Mouse (Mus musculus) kidney, adult 2 months (tissue): ENCODE data around the gene B430306N03Rik. TPM values are rescaled to one million over a fixed set of nuclear protein-coding genes. Genes with fewer than 3 reads are reported as not detected.
A peak's percentile ranks its signal among the peaks of the same experiment; 100 is the strongest.

Source experiments
- DNase-seq: peaks from one replicate; pipeline ENCODE4 v3.0.0; 2021
- H3K27ac ChIP-seq: fragments of 200-500 bp; 2 replicates; pipeline ENCODE4 v1.5.1; 2012; ENCODE audit warnings: low read depth, low read length, control low read depth, inconsistent platforms; ENCODE audit not compliant: insufficient read depth
- H3K27me3 ChIP-seq: fragments of 200-500 bp; replicated peaks from 2 replicates; pipeline ENCODE4 v1.6.1; 2012; ENCODE audit warnings: mild to moderate bottlenecking, moderate library complexity, low read length, inconsistent platforms; ENCODE audit not compliant: control insufficient read depth, insufficient read depth
- H3K36me3 ChIP-seq: fragments of 200-500 bp; 2 replicates; pipeline ENCODE4 v1.6.1; 2012; ENCODE audit warnings: mild to moderate bottlenecking, moderate library complexity, low read length, inconsistent platforms; ENCODE audit not compliant: control insufficient read depth, insufficient read depth
- H3K4me1 ChIP-seq: fragments of 200-500 bp; 2 replicates; pipeline ENCODE4 v1.6.1; 2011; ENCODE audit warnings: low read length; ENCODE audit not compliant: control insufficient read depth, insufficient read depth
- H3K4me3 ChIP-seq: fragments of 200-500 bp; 2 replicates; pipeline ENCODE4 v1.5.1; 2011; ENCODE audit warnings: mild to moderate bottlenecking, low read depth, low read length, control low read depth; ENCODE audit not compliant: insufficient read depth
- CTCF ChIP-seq: fragments of 200-500 bp; conservative IDR thresholded peaks from 2 replicates; pipeline ENCODE4 v1.5.1; 2011; ENCODE audit warnings: low read depth, mild to moderate bottlenecking, control low read depth, low read length, moderate library complexity, mixed read lengths; ENCODE audit not compliant: insufficient read depth, insufficient read length
- POLR2A ChIP-seq: fragments of 200-500 bp; IDR thresholded peaks from one replicate; pipeline ENCODE4 v1.6.1; 2011; ENCODE audit warnings: low read depth, low read length, control low read depth
- WGBS: fragments of 180-500 bp; shearing (Covaris S2); methylation state at CpG from one replicate; pipeline ENCODE4 v1.1.7; 2018; 5-methylcytosine and 5-hydroxymethylcytosine counted together
- polyA plus RNA-seq: library from polyadenylated mRNA; depleted of rRNA; stranded (reverse); fragments of >200 nt; gene quantifications from 2 replicates; pipeline ENCODE4 v1.2.3, GENCODE M21; 2012

Gene B430306N03Rik
- polyA plus RNA-seq, 1 experiment = 0.45 TPM

GRCm38 (mm10) chr17:48332524-48332923 is 16.6 kb downstream of the B430306N03Rik start:
- WGBS = 82% methylated on average over 2 of the region's 2 CpGs
- Histone ChIP-seq H3K4me3 (no peak overlapping the region), H3K36me3 (no peaks in the 10 kb centered on the region), H3K27me3 (no peaks in the 10 kb centered on the region), H3K27ac (no peak overlapping the region), H3K4me1 (no peaks in the 10 kb centered on the region)
- DNase-seq = no peak
- no peak for TF ChIP-seq CTCF

GRCm38 (mm10) chr17:48334186-48334585 is 18.2 kb downstream of the B430306N03Rik start:
- WGBS = 94% methylated on average over 4 of the region's 4 CpGs
- H3K27ac ChIP-seq = no peak overlapping the region
- no peaks in the 10 kb centered on the region for H3K36me3 ChIP-seq
- no peak for DNase-seq
- H3K4me3 ChIP-seq = no peak overlapping the region
- H3K27me3 ChIP-seq = no peaks in the 10 kb centered on the region
- H3K4me1 ChIP-seq = no peaks in the 10 kb centered on the region
- no peak for TF ChIP-seq CTCF
- no peak for TF ChIP-seq POLR2A

GRCm38 (mm10) chr17:48336857-48337256 is 20.9 kb downstream of the B430306N03Rik start:
- TF ChIP-seq CTCF = peak; percentile 91
- no peak for TF ChIP-seq POLR2A
- no peak overlapping the region for H3K4me3 ChIP-seq
- H3K27me3 ChIP-seq = no peaks in the 10 kb centered on the region
- H3K27ac ChIP-seq = no peak overlapping the region
- no peaks in the 10 kb centered on the region for H3K36me3 ChIP-seq
- peak; percentile 71 for DNase-seq
- no peaks in the 10 kb centered on the region for H3K4me1 ChIP-seq
- WGBS = 4% methylated on average over 6 of the region's 6 CpGs

GRCm38 (mm10) chr17:48340267-48340666 is 24.3 kb downstream of the B430306N03Rik start:
- no peak overlapping the region for H3K27ac ChIP-seq
- TF ChIP-seq POLR2A (no peak), CTCF (no peak)
- H3K4me1 ChIP-seq = no peaks in the 10 kb centered on the region
- 91% methylated on average over 1 of the region's 1 CpGs for WGBS
- no peaks in the 10 kb centered on the region for H3K27me3 ChIP-seq
- no peak for DNase-seq
- H3K36me3 ChIP-seq = no peaks in the 10 kb centered on the region
- no peak overlapping the region for H3K4me3 ChIP-seq

- TF ChIP-seq CTCF (no peak), POLR2A (no peak)
Observed at GRCm38 (mm10) chr17:48341947-48342346, 26.0 kb downstream of the B430306N03Rik start.

GRCm38 (mm10) chr17:48343065-48343464 is 27.1 kb downstream of the B430306N03Rik start:
- WGBS = 86% methylated on average over 2 of the region's 2 CpGs
- H3K36me3 ChIP-seq = no peaks in the 10 kb centered on the region
- DNase-seq = no peak
- no peak for TF ChIP-seq CTCF
- no peak for TF ChIP-seq POLR2A
- no peak overlapping the region for H3K4me3 ChIP-seq
- no peaks in the 10 kb centered on the region for H3K27me3 ChIP-seq
- no peak overlapping the region for H3K27ac ChIP-seq
- no peaks in the 10 kb centered on the region for H3K4me1 ChIP-seq

More at GRCm38 (mm10) chr17:48341947-48342346, 26.0 kb downstream of the B430306N03Rik start:
- no peak overlapping the region for H3K4me3 ChIP-seq
- 68% methylated on average over 3 of the region's 3 CpGs for WGBS
- no peak for DNase-seq
- no peaks in the 10 kb centered on the region for H3K4me1 ChIP-seq
- no peaks in the 10 kb centered on the region for H3K27me3 ChIP-seq
- no peak overlapping the region for H3K27ac ChIP-seq
- H3K36me3 ChIP-seq = no peaks in the 10 kb centered on the region

GRCm38 (mm10) chr17:48345824-48346223 is 29.9 kb downstream of the B430306N03Rik start:
- Histone ChIP-seq H3K4me3 (no peak overlapping the region), H3K4me1 (no peaks in the 10 kb centered on the region), H3K36me3 (no peaks in the 10 kb centered on the region), H3K27ac (no peak overlapping the region), H3K27me3 (no peaks in the 10 kb centered on the region)
- DNase-seq = no peak
- no peak for TF ChIP-seq POLR2A
- TF ChIP-seq CTCF = no peak
- WGBS = 80% methylated on average over 4 of the region's 4 CpGs

GRCm38 (mm10) chr17:48346231-48346630 is 30.3 kb downstream of the B430306N03Rik start, which contains the start of gene Trem2:
Gene Trem2 (plus strand): TSS chr17:48346401.
- DNase-seq = no peak
- TF ChIP-seq CTCF (no peak), POLR2A (no peak)
- 67% methylated on average over 5 of the region's 5 CpGs for WGBS

More at GRCm38 (mm10) chr17:48346231-48346630, 30.3 kb downstream of the B430306N03Rik start, which contains the start of gene Trem2:
- no peaks in the 10 kb centered on the region for H3K4me1 ChIP-seq
- no peaks in the 10 kb centered on the region for H3K27me3 ChIP-seq
- H3K4me3 ChIP-seq = no peak within 1 kb of the TSS
- H3K27ac ChIP-seq = no peak within 1 kb of the TSS
- H3K36me3 ChIP-seq = no peaks in the 10 kb centered on the region
